8 mouse cellular contexts compared by ENCODE assay signal in genomic region chr4:140665760-140666159, GRCm38 (mm10). TPM values are rescaled to one million over a fixed set of nuclear protein-coding genes. Genes with fewer than 3 reads are reported as not detected.
DNase-seq lines count a peak whose midpoint lies in the region; ATAC-seq and TF ChIP-seq lines count a peak whose summit lies in the region.

Arhgef10l (minus strand) TSS chr4:140666012.

- no peaks in the 10 kb centered on the region for H3K9me3 ChIP-seq in embryonic facial prominence, embryonic 12.5 days
- no peaks in the 10 kb centered on the region for H3K9me3 ChIP-seq in heart, postnatal 0 days (replicated peaks; ENCODE audit: control insufficient read depth, low read length)

- H3K4me2 ChIP-seq in embryonic facial prominence, embryonic 12.5 days (replicated peaks), result no peak within 1 kb of the TSS
- H3K4me2 ChIP-seq in heart, postnatal 0 days (ENCODE audit: low read depth, low read length), result no peak within 1 kb of the TSS

- peak; percentile 61 for DNase-seq in ovary, postnatal 36 days (ENCODE audit: low spot score)
- no peak for DNase-seq in ovary, postnatal 14 days (ENCODE audit: low spot score)
- DNase-seq in heart, postnatal 0 days (ENCODE audit: low spot score), result no peak
- peak; percentile 78 to 82 for DNase-seq in kidney, postnatal 36 days
- no peak for DNase-seq in spleen, adult 12 weeks (ENCODE audit: low spot score)

- TF ChIP-seq EP300 in heart, postnatal 0 days (IDR thresholded peaks at IDR 0.05; ENCODE audit: low read depth), result no peak

- H3K4me1 ChIP-seq in embryonic facial prominence, embryonic 12.5 days, result peaks cover 10% of the 10 kb centered on the region
- H3K4me1 ChIP-seq in heart, postnatal 0 days (ENCODE audit: control insufficient read depth, insufficient read depth), result peaks cover 6% of the 10 kb centered on the region

- H3K36me3 ChIP-seq in embryonic facial prominence, embryonic 12.5 days, result no peaks in the 10 kb centered on the region
- H3K36me3 ChIP-seq in heart, postnatal 0 days (replicated peaks; ENCODE audit: control insufficient read depth, insufficient read depth, low read length), result no peaks in the 10 kb centered on the region
- no peaks in the 10 kb centered on the region for H3K36me3 ChIP-seq in macrophage (ENCODE audit: inconsistent target)

- WGBS in embryonic facial prominence, embryonic 12.5 days, result 74% methylated on average over 11 of the region's 11 CpGs
- WGBS in heart, postnatal 0 days, result 56% methylated on average over 11 of the region's 11 CpGs
- WGBS in macrophage (ENCODE audit: missing documents), result 70% methylated on average over 10 of the region's 11 CpGs

- no peak for TF ChIP-seq CTCF in heart, postnatal 0 days (IDR thresholded peaks at IDR 0.05; ENCODE audit: low read depth)

- no peaks in the 10 kb centered on the region for H3K79me2 ChIP-seq in macrophage (ENCODE audit: inconsistent target)

- H3K27ac ChIP-seq in embryonic facial prominence, embryonic 12.5 days, result no peak within 1 kb of the TSS
- no peak within 1 kb of the TSS for H3K27ac ChIP-seq in heart, postnatal 0 days (ENCODE audit: low read depth)
- H3K27ac ChIP-seq in macrophage, result no peak within 1 kb of the TSS

- H3K4me3 ChIP-seq in embryonic facial prominence, embryonic 12.5 days, result no peak within 1 kb of the TSS
- H3K4me3 ChIP-seq in heart, postnatal 0 days (ENCODE audit: low read depth, low read length), result no peak within 1 kb of the TSS
- no peak within 1 kb of the TSS for H3K4me3 ChIP-seq in macrophage (ENCODE audit: inconsistent target)

- no peak for ATAC-seq in embryonic facial prominence, embryonic 12.5 days (ENCODE audit: insufficient number of reproducible peaks, insufficient read depth, low FRiP score, low TSS enrichment)
- no peak; the same call in 1 of the 2 replicates for ATAC-seq in heart, postnatal 0 days (ENCODE audit: insufficient read depth, low read depth)
- ATAC-seq in inflammation-experienced regulatory T-cells, adult 6 months, result no peak

- no peaks in the 10 kb centered on the region for H3K27me3 ChIP-seq in embryonic facial prominence, embryonic 12.5 days
- no peaks in the 10 kb centered on the region for H3K27me3 ChIP-seq in heart, postnatal 0 days (ENCODE audit: control insufficient read depth, insufficient read depth, low read length)

- H3K9ac ChIP-seq in embryonic facial prominence, embryonic 12.5 days, result no peak within 1 kb of the TSS
- H3K9ac ChIP-seq in heart, postnatal 0 days (replicated peaks; ENCODE audit: low read depth, low read length), result no peak within 1 kb of the TSS

RNA-seq across cellular contexts. Expression of gene Arhgef10l, which starts in this region (rescaled TPM):
- polyA plus RNA-seq in embryonic facial prominence, embryonic 12.5 days (2016; fragmentation: Nextera tagmentation; extraction: Ambion mirVana), result 17.4 and 19.7 TPM in 2 replicates
- 46.8 and 52.8 TPM in 2 replicates for total RNA-seq in heart, postnatal 0 days (2014; rRNA removed; ENCODE audit: low replicate concordance)
- 12.1 and 15.4 TPM in 2 replicates for polyA plus RNA-seq in heart, postnatal 0 days (2015; fragmentation: Nextera tagmentation; extraction: Ambion mirVana)
- total RNA-seq in macrophage (2018; cell fraction: chromatin; rRNA removed), result 100 to 1,000 TPM in 3 of 26 experiments, 10 to 100 TPM in 21, 1 to 10 TPM in 2; 6.0 to 133 (median 72.2) TPM
- 10 to 100 TPM in 25 of 26 experiments, 1 to 10 TPM in 1; 4.3 to 41.6 (median 21.9) TPM for total RNA-seq in macrophage (2018; cell fraction: cytosol; rRNA removed)
- total RNA-seq in macrophage (2018; cell fraction: nucleus; rRNA removed), result 10 to 100 TPM; 10.1 to 87.5 (median 42.4) TPM
- polyA plus RNA-seq in macrophage (2018), result 11.9 to 27.5 TPM (median 26.0 TPM) in 3 replicates
- under 1 TPM in 1 of 3 experiments, not detected in 2; 0.12 TPM for polyA plus RNA-seq in inflammation-experienced regulatory T-cells, adult 6 months (2017; shearing (Covaris generic))

Comparison
In these comparisons a context has a peak if more than half of its experiments do, and no peak if none do; other contexts are left out.
1. RNA of gene Arhgef10l (polyA plus RNA-seq): 17.4 to 19.7 TPM in embryonic facial prominence, embryonic 12.5 days, 12.1 to 15.4 TPM in heart, postnatal 0 days and 11.9 to 27.5 TPM in macrophage; 0.12 TPM in inflammation-experienced regulatory T-cells, adult 6 months; every median in the first group is over 10 times any median in the second.
2. DNase-seq: peak in ovary, postnatal 36 days (single experiment) and kidney, postnatal 36 days (2 of 2); none in ovary, postnatal 14 days (single experiment), heart, postnatal 0 days (single experiment) and spleen, adult 12 weeks (single experiment).